Mouse (Mus musculus) G1E (cell line): ENCODE measurements around the gene A630095N17Rik. TPM values are rescaled to one million over a fixed set of nuclear protein-coding genes. Genes with fewer than 3 reads are reported as not detected.

Experiments
- ATAC-seq: 2 replicates; pipeline ENCODE4 v1.8.0; 2016; ENCODE audit warnings: mild to moderate bottlenecking; ENCODE audit not compliant: insufficient number of reproducible peaks, poor library complexity, low FRiP score, severe bottlenecking; ENCODE audit errors: extremely low read depth
- DNase-seq: peaks from one replicate; pipeline ENCODE4 v3.0.0; 2012; ENCODE audit warnings: low spot score
- H3K27me3 ChIP-seq: 2 replicates; pipeline ENCODE4 v1.6.1; 2012; ENCODE audit warnings: mild to moderate bottlenecking, low read length, inconsistent platforms; ENCODE audit not compliant: insufficient read depth
- H3K36me3 ChIP-seq: replicated peaks from 2 replicates; pipeline ENCODE3; 2012; ENCODE audit warnings: mild to moderate bottlenecking, inconsistent platforms
- H3K4me1 ChIP-seq: 2 replicates; pipeline ENCODE4 v1.6.1; 2012; ENCODE audit warnings: low read depth, low read length, inconsistent platforms, mixed read lengths; ENCODE audit not compliant: insufficient read depth
- H3K4me3 ChIP-seq: 2 replicates; pipeline ENCODE4 v1.5.1; 2012; ENCODE audit warnings: low read depth, mild to moderate bottlenecking, inconsistent platforms, low read length, moderate library complexity, mixed read lengths
- H3K9me3 ChIP-seq: replicated peaks from 2 replicates; pipeline ENCODE4 v1.6.1; 2012; ENCODE audit warnings: inconsistent platforms
- CTCF ChIP-seq: IDR thresholded peaks from 2 replicates; pipeline ENCODE4 v1.5.1; 2012; ENCODE audit warnings: low read depth, low read length, inconsistent platforms, mixed read lengths
- GATA1 ChIP-seq: IDR thresholded peaks from 2 replicates; pipeline ENCODE4 v1.6.1; 2012; ENCODE audit warnings: borderline replicate concordance, low read length, inconsistent platforms, mixed read lengths
- GATA2 ChIP-seq: IDR thresholded peaks from 2 replicates; pipeline ENCODE4 v1.6.1; 2012; ENCODE audit warnings: low read depth, low read length, inconsistent platforms, borderline replicate concordance
- POLR2AphosphoS5 ChIP-seq: IDR thresholded peaks from 2 replicates; pipeline ENCODE4 v1.6.1; 2012; ENCODE audit warnings: low read depth, low read length, inconsistent platforms; ENCODE audit not compliant: insufficient replicate concordance
- TAL1 ChIP-seq: conservative IDR thresholded peaks from 2 replicates; pipeline ENCODE4 v1.6.1; 2012; ENCODE audit warnings: low read depth, low read length, inconsistent platforms, mixed read lengths
- polyA plus RNA-seq: library from polyadenylated mRNA; stranded (reverse); fragments of >175 nt; gene quantifications from 2 replicates; pipeline ENCODE4 v1.2.3, GENCODE M21; 2012
- total RNA-seq, 2 experiments: library from RNA; stranded (forward) in 1 of 2; stranded (reverse) in 1 of 2; fragments of 200-1000 nt in 1 of 2; fragments of >200 nt in 1 of 2; fragmentation: Nextera tagmentation in 1 of 2; gene quantifications; 2 replicates each; pipeline ENCODE4 v1.2.3; 2014 to 2017

Gene A630095N17Rik
- total and polyA plus RNA-seq, 3 experiments: not detected

DNA sequence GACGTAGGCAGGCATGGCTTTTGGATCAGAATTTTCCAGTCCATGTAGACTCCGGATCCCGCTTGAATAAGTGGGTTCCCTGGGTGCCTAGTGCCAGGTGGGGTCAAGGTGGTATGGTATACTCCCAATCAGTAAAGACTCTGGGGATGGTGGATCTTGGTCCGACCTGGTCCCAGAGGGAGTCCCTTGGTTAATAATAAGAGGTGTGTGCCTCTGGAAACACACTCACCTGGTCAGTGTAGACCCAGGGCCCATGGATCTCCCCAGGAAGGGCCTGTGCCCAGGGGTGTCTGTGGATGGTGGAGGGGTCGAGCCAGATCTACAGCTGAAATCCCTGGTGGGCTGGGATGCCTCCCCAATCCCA, 40.7 kb downstream of the A630095N17Rik start:
- peaks cover 72% of the 10 kb centered on the region for H3K36me3 ChIP-seq
- DNase-seq (no peak), ATAC-seq (no peak)
- peaks cover 47% of the 10 kb centered on the region for H3K4me1 ChIP-seq
- peak overlapping the region; percentile 80 for H3K4me3 ChIP-seq
- no peaks in the 10 kb centered on the region for H3K9me3 ChIP-seq
- H3K27me3 ChIP-seq: no peaks in the 10 kb centered on the region
- no peak for TF ChIP-seq GATA2
- TF ChIP-seq CTCF: no peak
- no peak for TF ChIP-seq POLR2AphosphoS5
- TF ChIP-seq GATA1: no peak
- no peak for TF ChIP-seq TAL1

GRCm38 (mm10) chr1:75190577-75190976, 41.3 kb downstream of the A630095N17Rik start:
- no peak for TF ChIP-seq TAL1
- TF ChIP-seq GATA1: no peak
- TF ChIP-seq CTCF: no peak
- H3K4me1 ChIP-seq: peaks cover 52% of the 10 kb centered on the region
- no peak for DNase-seq
- H3K4me3 ChIP-seq: peak overlapping the region; percentile 80; the same call in 1 of the 2 replicates
- no peaks in the 10 kb centered on the region for H3K27me3 ChIP-seq
- H3K36me3 ChIP-seq: peaks cover 72% of the 10 kb centered on the region
- no peaks in the 10 kb centered on the region for H3K9me3 ChIP-seq
- ATAC-seq: no peak

- H3K36me3 ChIP-seq: peaks cover 77% of the 10 kb centered on the region
- DNase-seq (peak; percentile 40), ATAC-seq (no peak)
- TF ChIP-seq TAL1: peak; percentile 18; the same call in 1 of the 2 replicates
- TF ChIP-seq CTCF: no peak
- H3K27me3 ChIP-seq: no peaks in the 10 kb centered on the region; the same call in 1 of the 2 replicates
- H3K4me1 ChIP-seq: peaks cover 50% of the 10 kb centered on the region
- no peaks in the 10 kb centered on the region for H3K9me3 ChIP-seq
- H3K4me3 ChIP-seq: no peak overlapping the region
Observed at GRCm38 (mm10) chr1:75187914-75188483, 43.9 kb downstream of the A630095N17Rik start.

GRCm38 (mm10) chr1:75187126-75187525, 44.8 kb downstream of the A630095N17Rik start:
- DNase-seq: no peak
- peaks cover 86% of the 10 kb centered on the region for H3K36me3 ChIP-seq
- TF ChIP-seq CTCF (no peak), TAL1 (no peak), GATA2 (no peak), GATA1 (no peak), POLR2AphosphoS5 (no peak)
- no peaks in the 10 kb centered on the region; the same call in 1 of the 2 replicates for H3K27me3 ChIP-seq
- no peak overlapping the region for H3K4me3 ChIP-seq
- no peak for ATAC-seq
- peaks cover 47% of the 10 kb centered on the region for H3K4me1 ChIP-seq
- peaks cover 3% of the 10 kb centered on the region; the same call in 1 of the 2 replicates for H3K9me3 ChIP-seq

DNA sequence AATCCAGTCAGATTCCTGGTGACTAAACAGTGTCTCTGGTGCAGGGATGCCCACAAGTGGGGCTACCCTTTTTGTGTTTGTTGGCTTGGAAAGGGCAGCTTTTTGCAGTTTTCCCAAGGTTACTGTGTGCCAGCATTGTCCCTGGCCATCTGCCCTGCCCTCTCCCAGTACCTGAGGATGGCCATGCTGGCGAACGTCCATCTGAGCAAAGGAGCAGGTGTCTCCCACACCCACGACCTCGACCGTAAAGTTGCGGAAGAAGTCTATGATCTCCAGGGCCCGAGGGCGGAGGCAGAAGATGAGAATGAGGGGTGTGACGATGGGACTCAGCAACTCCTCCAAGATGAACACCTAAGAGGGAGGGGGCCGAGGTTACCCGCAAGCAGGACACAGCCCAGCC, 46.4 kb downstream of the A630095N17Rik start:
- ATAC-seq: no peak
- Histone ChIP-seq H3K27me3 (no peaks in the 10 kb centered on the region; the same call in 1 of the 2 replicates), H3K36me3 (peaks cover 97% of the 10 kb centered on the region), H3K9me3 (peaks cover 3% of the 10 kb centered on the region; the same call in 1 of the 2 replicates), H3K4me3 (no peak overlapping the region), H3K4me1 (peaks cover 50% of the 10 kb centered on the region)
- TF ChIP-seq POLR2AphosphoS5 (no peak), TAL1 (no peak), CTCF (no peak), GATA2 (no peak), GATA1 (no peak)
- no peak for DNase-seq

- no peaks in the 10 kb centered on the region; the same call in 1 of the 2 replicates for H3K27me3 ChIP-seq
- H3K4me3 ChIP-seq: no peak overlapping the region
- TF ChIP-seq GATA2 (no peak), POLR2AphosphoS5 (no peak), TAL1 (no peak), CTCF (no peak), GATA1 (no peak)
- peaks cover 54% of the 10 kb centered on the region for H3K4me1 ChIP-seq
- peaks cover 3% of the 10 kb centered on the region; the same call in 1 of the 2 replicates for H3K9me3 ChIP-seq
- H3K36me3 ChIP-seq: peaks cover 82% of the 10 kb centered on the region
- DNase-seq (no peak), ATAC-seq (no peak)
Observed at GRCm38 (mm10) chr1:75182160-75182559, 49.7 kb downstream of the A630095N17Rik start.

DNA sequence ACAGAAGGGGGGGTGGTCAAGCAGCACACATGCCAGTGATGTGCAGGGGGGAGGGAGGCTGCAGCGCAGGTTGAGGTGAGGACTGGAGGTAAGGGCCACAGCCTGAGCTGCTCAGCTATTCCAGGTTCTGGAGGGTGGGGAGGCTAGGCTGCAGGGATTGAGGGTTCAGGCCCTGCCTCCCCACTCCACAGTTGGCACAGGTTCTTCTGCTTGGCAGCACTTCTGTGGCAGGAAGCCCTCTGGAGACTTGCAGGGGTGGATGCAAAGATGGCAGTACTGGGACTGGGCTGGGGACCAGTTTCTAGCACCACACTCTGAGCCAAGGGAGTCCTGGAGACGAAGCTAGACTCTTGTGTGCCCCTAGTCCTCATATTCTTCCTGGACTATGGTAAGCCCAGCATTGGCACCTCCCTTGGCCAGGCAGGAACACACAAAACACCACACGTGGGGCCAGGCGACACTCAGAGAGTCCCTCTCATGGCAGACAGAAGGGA, 50.5 kb downstream of the A630095N17Rik start:
- H3K27me3 ChIP-seq: no peaks in the 10 kb centered on the region; the same call in 1 of the 2 replicates
- peaks cover 3% of the 10 kb centered on the region; the same call in 1 of the 2 replicates for H3K9me3 ChIP-seq
- peaks cover 58% of the 10 kb centered on the region for H3K4me1 ChIP-seq
- no peak for TF ChIP-seq POLR2AphosphoS5
- no peak for TF ChIP-seq GATA2
- TF ChIP-seq CTCF: no peak
- TF ChIP-seq GATA1: no peak
- TF ChIP-seq TAL1: no peak
- ATAC-seq: no peak
- H3K4me3 ChIP-seq: peak overlapping the region; percentile 10; the same call in 1 of the 2 replicates
- DNase-seq: no peak
- peaks cover 82% of the 10 kb centered on the region for H3K36me3 ChIP-seq
